Mouse (Mus musculus): ENCODE results near the gene Gm10392. TPM values are rescaled to one million over a fixed set of nuclear protein-coding genes. Genes with fewer than 3 reads are reported as not detected.

Gene Gm10392
- polyA plus RNA-seq, 1 experiment from 2014 or later: 0.07 TPM

DNA sequence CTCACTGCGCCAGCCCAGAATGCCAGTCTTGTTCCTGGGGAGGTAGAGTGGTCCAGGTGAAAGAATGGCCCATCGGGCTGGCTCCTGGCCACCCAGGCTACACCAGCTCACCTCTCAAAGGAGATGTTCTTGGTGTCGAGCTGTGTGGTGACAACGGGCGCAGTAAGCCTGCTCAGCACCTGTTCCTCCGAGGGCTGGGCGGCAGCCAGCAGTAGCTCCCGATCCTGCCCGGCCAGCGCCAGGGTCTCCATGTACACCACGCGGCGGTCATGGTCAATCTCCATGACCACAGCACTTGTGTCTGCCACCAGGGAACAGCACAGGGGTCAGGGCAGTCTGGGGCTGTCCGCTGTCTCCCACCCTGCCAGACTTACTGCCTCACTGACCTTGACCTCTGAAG lies 42.8 kb downstream of the Gm10392 start:
- H3K36me3 ChIP-seq (ENCODE audit: control insufficient read depth, insufficient read depth, low read length): peaks cover 8% of the 10 kb centered on the region
- no peak overlapping the region for H3K9ac ChIP-seq (ENCODE audit: low read length)
- ATAC-seq (ENCODE audit: low FRiP score, low TSS enrichment) (no peak; the same call in 1 of the 2 replicates), DNase-seq (ENCODE audit: low spot score) (no peak)
- no peak overlapping the region for H3K4me2 ChIP-seq (replicated peaks; ENCODE audit: low read depth)
- no peak overlapping the region for H3K4me3 ChIP-seq (ENCODE audit: low read depth, low read length)
- WGBS: 92% methylated on average over 14 of the region's 14 CpGs
- H3K27me3 ChIP-seq (ENCODE audit: control insufficient read depth, insufficient read depth, low read length): no peaks in the 10 kb centered on the region
- no peak overlapping the region for H3K27ac ChIP-seq (replicated peaks)
- no peaks in the 10 kb centered on the region for H3K4me1 ChIP-seq (replicated peaks; ENCODE audit: control insufficient read depth, insufficient read depth)
- no peaks in the 10 kb centered on the region for H3K9me3 ChIP-seq (ENCODE audit: control insufficient read depth, low read length)
- TF ChIP-seq CTCF (IDR thresholded peaks at IDR 0.05; ENCODE audit: low read depth): no peak
- TF ChIP-seq EP300 (optimal IDR thresholded peaks at IDR 0.05): no peak

GRCm38 (mm10) chr11:77472775-77473174 lies 46.2 kb downstream of the Gm10392 start:
- Histone ChIP-seq H3K27me3 (ENCODE audit: control insufficient read depth, insufficient read depth, low read length) (no peaks in the 10 kb centered on the region), H3K36me3 (ENCODE audit: control insufficient read depth, insufficient read depth, low read length) (peaks cover 8% of the 10 kb centered on the region), H3K9ac (ENCODE audit: low read length) (no peak overlapping the region), H3K9me3 (ENCODE audit: control insufficient read depth, low read length) (no peaks in the 10 kb centered on the region), H3K4me1 (replicated peaks; ENCODE audit: control insufficient read depth, insufficient read depth) (no peaks in the 10 kb centered on the region), H3K4me2 (replicated peaks; ENCODE audit: low read depth) (no peak overlapping the region), H3K27ac (replicated peaks) (no peak overlapping the region), H3K4me3 (ENCODE audit: low read depth, low read length) (no peak overlapping the region)
- DNase-seq (ENCODE audit: low spot score): no peak
- TF ChIP-seq CTCF (IDR thresholded peaks at IDR 0.05; ENCODE audit: low read depth) (no peak), EP300 (optimal IDR thresholded peaks at IDR 0.05) (no peak)
- WGBS: 79% methylated on average over 16 of the region's 16 CpGs
- ATAC-seq (ENCODE audit: low FRiP score, low TSS enrichment): no peak

GRCm38 (mm10) chr11:77471407-77471806 lies 47.6 kb downstream of the Gm10392 start:
- TF ChIP-seq EP300 (optimal IDR thresholded peaks at IDR 0.05): no peak
- no peak for TF ChIP-seq CTCF (IDR thresholded peaks at IDR 0.05; ENCODE audit: low read depth)
- H3K27me3 ChIP-seq (ENCODE audit: control insufficient read depth, insufficient read depth, low read length): no peaks in the 10 kb centered on the region
- no peak for DNase-seq (ENCODE audit: low spot score)
- no peak for ATAC-seq (ENCODE audit: low FRiP score, low TSS enrichment)
- H3K9me3 ChIP-seq (ENCODE audit: control insufficient read depth, low read length): no peaks in the 10 kb centered on the region
- H3K4me3 ChIP-seq (ENCODE audit: low read depth, low read length): no peak overlapping the region
- H3K36me3 ChIP-seq (ENCODE audit: control insufficient read depth, insufficient read depth, low read length): peaks cover 8% of the 10 kb centered on the region
- WGBS: 78% methylated on average over 29 of the region's 29 CpGs
- no peak overlapping the region for H3K27ac ChIP-seq (replicated peaks)
- H3K9ac ChIP-seq (ENCODE audit: low read length): no peak overlapping the region
- H3K4me2 ChIP-seq (replicated peaks; ENCODE audit: low read depth): no peak overlapping the region
- no peaks in the 10 kb centered on the region for H3K4me1 ChIP-seq (replicated peaks; ENCODE audit: control insufficient read depth, insufficient read depth)

- DNase-seq (ENCODE audit: low spot score): no peak
- no peak for TF ChIP-seq EP300 (optimal IDR thresholded peaks at IDR 0.05)
- TF ChIP-seq CTCF (IDR thresholded peaks at IDR 0.05; ENCODE audit: low read depth): no peak
- WGBS: 83% methylated on average over 9 of the region's 9 CpGs
- H3K9me3 ChIP-seq (ENCODE audit: control insufficient read depth, low read length): no peaks in the 10 kb centered on the region
- no peak for ATAC-seq (ENCODE audit: low FRiP score, low TSS enrichment)
- H3K9ac ChIP-seq (ENCODE audit: low read length): no peak overlapping the region
- no peak overlapping the region for H3K27ac ChIP-seq (replicated peaks)
- no peaks in the 10 kb centered on the region for H3K4me1 ChIP-seq (replicated peaks; ENCODE audit: control insufficient read depth, insufficient read depth)
- no peak overlapping the region for H3K4me3 ChIP-seq (ENCODE audit: low read depth, low read length)
- H3K27me3 ChIP-seq (ENCODE audit: control insufficient read depth, insufficient read depth, low read length): no peaks in the 10 kb centered on the region
- peaks cover 8% of the 10 kb centered on the region for H3K36me3 ChIP-seq (ENCODE audit: control insufficient read depth, insufficient read depth, low read length)
- H3K4me2 ChIP-seq (replicated peaks; ENCODE audit: low read depth): no peak overlapping the region
Observed at GRCm38 (mm10) chr11:77468397-77468796, 50.6 kb downstream of the Gm10392 start.

DNA sequence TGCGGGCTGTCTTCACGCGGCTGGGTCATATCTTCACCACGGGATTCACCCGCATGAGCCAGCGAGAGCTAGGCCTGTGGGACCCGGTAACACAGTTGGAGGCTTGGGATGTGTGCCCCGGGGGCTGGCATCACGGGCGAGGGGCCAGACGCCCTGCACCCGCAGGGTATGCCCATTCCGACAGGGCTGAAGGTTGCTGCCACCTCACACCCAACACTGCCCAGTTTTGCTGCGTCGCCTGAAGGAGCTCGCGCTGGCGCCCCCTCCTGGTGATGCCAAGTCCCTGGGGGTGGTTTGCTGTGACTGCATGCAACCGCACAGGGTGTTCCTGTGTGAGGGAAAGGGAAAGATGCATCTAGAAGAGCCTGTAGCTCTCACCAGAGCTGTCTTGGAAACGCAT lies 51.2 kb downstream of the Gm10392 start:
- no peak overlapping the region for H3K9ac ChIP-seq (ENCODE audit: low read length)
- no peaks in the 10 kb centered on the region for H3K27me3 ChIP-seq (ENCODE audit: control insufficient read depth, insufficient read depth, low read length)
- TF ChIP-seq CTCF (IDR thresholded peaks at IDR 0.05; ENCODE audit: low read depth) (peak; percentile 86), EP300 (optimal IDR thresholded peaks at IDR 0.05) (no peak)
- no peak overlapping the region for H3K27ac ChIP-seq (replicated peaks)
- H3K36me3 ChIP-seq (ENCODE audit: control insufficient read depth, insufficient read depth, low read length): peaks cover 7% of the 10 kb centered on the region
- no peak overlapping the region for H3K4me3 ChIP-seq (ENCODE audit: low read depth, low read length)
- H3K4me2 ChIP-seq (replicated peaks; ENCODE audit: low read depth): peak overlapping the region; percentile 27; the same call in 1 of the 2 replicates
- ATAC-seq (ENCODE audit: low FRiP score, low TSS enrichment) (peak; percentile 46; the same call in 1 of the 2 replicates), DNase-seq (ENCODE audit: low spot score) (peak; percentile 86)
- no peaks in the 10 kb centered on the region for H3K9me3 ChIP-seq (ENCODE audit: control insufficient read depth, low read length)
- H3K4me1 ChIP-seq (replicated peaks; ENCODE audit: control insufficient read depth, insufficient read depth): no peaks in the 10 kb centered on the region
- WGBS: 23% methylated on average over 20 of the region's 20 CpGs

GRCm38 (mm10) chr11:77467157-77467556 lies 51.8 kb downstream of the Gm10392 start:
- Histone ChIP-seq H3K9ac (ENCODE audit: low read length) (0 out of 2 replicates have a peak overlapping the region, but pooled peaks have one; percentile 43), H3K4me3 (ENCODE audit: low read depth, low read length) (no peak overlapping the region), H3K27me3 (ENCODE audit: control insufficient read depth, insufficient read depth, low read length) (no peaks in the 10 kb centered on the region), H3K9me3 (ENCODE audit: control insufficient read depth, low read length) (no peaks in the 10 kb centered on the region), H3K27ac (replicated peaks) (no peak overlapping the region), H3K4me1 (replicated peaks; ENCODE audit: control insufficient read depth, insufficient read depth) (no peaks in the 10 kb centered on the region), H3K4me2 (replicated peaks; ENCODE audit: low read depth) (peak overlapping the region; percentile 27; the same call in 1 of the 2 replicates), H3K36me3 (ENCODE audit: control insufficient read depth, insufficient read depth, low read length) (peaks cover 3% of the 10 kb centered on the region; the same call in 1 of the 2 replicates)
- peak; percentile 72 for TF ChIP-seq CTCF (IDR thresholded peaks at IDR 0.05; ENCODE audit: low read depth)
- TF ChIP-seq EP300 (optimal IDR thresholded peaks at IDR 0.05): no peak
- ATAC-seq (ENCODE audit: low FRiP score, low TSS enrichment) (peak; percentile 45), DNase-seq (ENCODE audit: low spot score) (peak; percentile 83)
- WGBS: 4% methylated on average over 25 of the region's 25 CpGs

Other genes with a start within 250 kb of the Gm10392 start
- 0.11 and 0.22 TPM in 2 replicates for gene Coro6, start 56.8 kb downstream of the Gm10392 start, polyA plus RNA-seq (2015; fragmentation: Nextera tagmentation; extraction: Ambion mirVana)
- gene Ankrd13b, start 29.5 kb downstream of the Gm10392 start, polyA plus RNA-seq (2015; fragmentation: Nextera tagmentation; extraction: Ambion mirVana): 2.4 and 3.0 TPM in 2 replicates
- gene Git1, start 25.6 kb downstream of the Gm10392 start, polyA plus RNA-seq (2015; fragmentation: Nextera tagmentation; extraction: Ambion mirVana): 5.9 and 7.9 TPM in 2 replicates
- gene Abhd15, start 4.1 kb downstream of the Gm10392 start, polyA plus RNA-seq (2015; fragmentation: Nextera tagmentation; extraction: Ambion mirVana): 1.8 and 1.9 TPM in 2 replicates
- gene Trp53i13, start 3.2 kb downstream of the Gm10392 start, polyA plus RNA-seq (2015; fragmentation: Nextera tagmentation; extraction: Ambion mirVana): 19.5 and 20.9 TPM in 2 replicates
- gene Taok1, start 88.6 kb upstream of the Gm10392 start, polyA plus RNA-seq (2015; fragmentation: Nextera tagmentation; extraction: Ambion mirVana): 11.8 and 12.2 TPM in 2 replicates
- 2.7 and 2.8 TPM in 2 replicates for gene Nufip2, start 167.0 kb upstream of the Gm10392 start, polyA plus RNA-seq (2015; fragmentation: Nextera tagmentation; extraction: Ambion mirVana)
- gene Cryba1, start 206.1 kb upstream of the Gm10392 start, polyA plus RNA-seq (2015; fragmentation: Nextera tagmentation; extraction: Ambion mirVana): not detected in 2 replicates
- 34.3 and 38.7 TPM in 2 replicates for gene Myo18a, start 244.0 kb upstream of the Gm10392 start, polyA plus RNA-seq (2015; fragmentation: Nextera tagmentation; extraction: Ambion mirVana)

Measured in stomach, postnatal 0 days (tissue).